Mouse (Mus musculus) left cerebral cortex, postnatal 10 days (tissue): ENCODE results near the gene Zmym1. TPM values are rescaled to one million over a fixed set of nuclear protein-coding genes. Genes with fewer than 3 reads are reported as not detected.

Experiments
- total RNA-seq, 2 experiments: library from RNA; stranded (reverse); gene quantifications; 2 replicates each; pipeline ENCODE4 v1.2.3; 2021

Gene Zmym1
- total RNA-seq, 2 experiments from 2014 or later, result 12.6 to 12.8 TPM

Other genes starting within 250 kb of the Zmym1 start
- 10 to 100 TPM; 48.7 to 52.7 TPM for gene Zmym4, start 93.0 kb downstream of the Zmym1 start, total RNA-seq
- gene Sfpq, start 39.8 kb downstream of the Zmym1 start, total RNA-seq, result 100 to 1,000 TPM; 283 to 303 TPM
- 10 to 100 TPM; 32.8 to 35.7 TPM for gene Zmym6, start 16.2 kb upstream of the Zmym1 start, total RNA-seq
- 1 to 10 TPM; 2.2 to 2.6 TPM for gene Tmem35b, start 62.5 kb upstream of the Zmym1 start, total RNA-seq
- gene Dlgap3, start 108.1 kb upstream of the Zmym1 start, total RNA-seq, result 100 to 1,000 TPM; 275 to 284 TPM
- 10 to 100 TPM; 40.5 to 42.9 TPM for gene Smim12, start 182.6 kb upstream of the Zmym1 start, total RNA-seq